Mouse (Mus musculus): ENCODE measurements around the gene Gm10031. TPM values are rescaled to one million over a fixed set of nuclear protein-coding genes. Genes with fewer than 3 reads are reported as not detected.
"Not testable (repeated sequence)": the region's sequence is repeated elsewhere in the genome, so short reads cannot be mapped to it uniquely, and the experiment has no call there.

Gm10031 gene
- polyA plus RNA-seq (2014; fragmentation: Nextera tagmentation; extraction: Ambion mirVana): 0.42 and 0.85 TPM in 2 replicates

DNA sequence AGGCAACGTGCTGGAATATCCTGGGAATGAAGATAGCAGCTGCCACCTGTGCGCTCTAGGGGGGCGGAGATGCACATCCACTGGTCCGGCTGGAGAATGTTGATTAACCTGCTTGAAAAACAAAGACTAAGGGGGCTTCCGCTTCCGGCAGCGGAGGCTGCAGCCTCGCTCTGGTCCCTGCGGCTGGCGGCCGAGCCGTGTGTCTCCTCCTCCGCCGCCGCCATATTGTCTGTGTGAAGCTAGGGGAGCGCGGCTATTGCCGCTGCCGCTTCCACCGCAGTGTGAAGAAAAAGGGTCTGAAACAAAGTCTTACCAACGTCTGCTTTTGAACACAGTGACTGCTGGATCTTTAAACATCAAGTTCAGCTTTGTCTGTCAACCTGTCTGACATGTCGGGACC, at the start of gene Gm10031:
Gene Gm10031, plus strand, starts transcription at position 171 of the 400 bp plus-strand sequence.
- H3K36me3 ChIP-seq (ENCODE audit: insufficient read depth); H3K4me1 ChIP-seq (ENCODE audit: insufficient read depth); H3K9ac ChIP-seq; H3K9me3 ChIP-seq (ENCODE audit: low read depth, low read length); H3K4me3 ChIP-seq (ENCODE audit: low read depth, low read length); DNase-seq; H3K27ac ChIP-seq (ENCODE audit: low read depth); H3K27me3 ChIP-seq (ENCODE audit: insufficient read depth, low read length); H3K4me2 ChIP-seq: not testable (repeated sequence)
- ATAC-seq (ENCODE audit: insufficient read depth): peak; percentile 78
- WGBS: 89% methylated on average over 19 of the region's 22 CpGs

DNA sequence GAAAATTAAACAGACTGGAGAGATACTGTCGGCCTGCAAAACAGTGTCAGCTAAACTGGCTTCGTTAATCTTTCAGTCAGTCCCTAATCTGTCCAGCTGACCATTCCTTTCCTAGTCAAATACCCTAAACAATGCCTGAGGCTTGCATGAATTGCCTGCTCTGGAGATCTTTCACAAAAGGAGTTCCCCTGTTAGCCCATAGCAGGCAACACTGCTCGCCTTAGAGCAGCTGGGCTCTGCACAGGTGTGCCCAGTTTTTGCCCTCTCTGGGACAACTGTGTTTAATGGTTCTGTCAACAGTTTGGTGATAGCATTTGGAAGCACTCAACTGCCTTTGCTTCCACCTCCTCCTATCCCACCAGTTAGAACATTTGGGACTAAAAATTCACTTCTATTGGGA, 49.0 kb upstream of the Gm10031 start:
- WGBS: 50% methylated on average over 3 of the region's 3 CpGs
- TF ChIP-seq CTCF (IDR thresholded peaks at IDR 0.05; ENCODE audit: low read depth): no peak
- H3K27ac ChIP-seq (ENCODE audit: low read depth): no peak overlapping the region
- no peaks in the 10 kb centered on the region for H3K27me3 ChIP-seq (ENCODE audit: insufficient read depth, low read length)
- ATAC-seq (ENCODE audit: insufficient read depth) (no peak), DNase-seq (no peak)
- no peak overlapping the region for H3K9ac ChIP-seq
- H3K36me3 ChIP-seq (ENCODE audit: insufficient read depth): no peaks in the 10 kb centered on the region
- no peak overlapping the region for H3K4me2 ChIP-seq
- 0 out of 2 replicates have a peak, but pooled peaks cover 2% of the 10 kb centered on the region for H3K4me1 ChIP-seq (ENCODE audit: insufficient read depth)
- H3K4me3 ChIP-seq (ENCODE audit: low read depth, low read length): no peak overlapping the region
- no peaks in the 10 kb centered on the region for H3K9me3 ChIP-seq (ENCODE audit: low read depth, low read length)

GRCm38 (mm10) chr1:156476016-156476415, 47.8 kb upstream of the Gm10031 start:
- Histone ChIP-seq H3K9ac (no peak overlapping the region), H3K36me3 (ENCODE audit: insufficient read depth) (no peaks in the 10 kb centered on the region), H3K27ac (ENCODE audit: low read depth) (no peak overlapping the region), H3K9me3 (ENCODE audit: low read depth, low read length) (no peaks in the 10 kb centered on the region), H3K27me3 (ENCODE audit: insufficient read depth, low read length) (no peaks in the 10 kb centered on the region), H3K4me1 (ENCODE audit: insufficient read depth) (0 out of 2 replicates have a peak, but pooled peaks cover 2% of the 10 kb centered on the region), H3K4me2 (no peak overlapping the region), H3K4me3 (ENCODE audit: low read depth, low read length) (no peak overlapping the region)
- WGBS: 37% methylated on average over 2 of the region's 2 CpGs
- no peak for ATAC-seq (ENCODE audit: insufficient read depth)
- TF ChIP-seq CTCF (IDR thresholded peaks at IDR 0.05; ENCODE audit: low read depth): no peak
- peak; percentile 16 for DNase-seq

- H3K4me3 ChIP-seq (ENCODE audit: low read depth, low read length): no peak overlapping the region
- no peaks in the 10 kb centered on the region for H3K36me3 ChIP-seq (ENCODE audit: insufficient read depth)
- no peak overlapping the region for H3K27ac ChIP-seq (ENCODE audit: low read depth)
- DNase-seq (no peak), ATAC-seq (ENCODE audit: insufficient read depth) (no peak)
- 0 out of 2 replicates have a peak, but pooled peaks cover 2% of the 10 kb centered on the region for H3K4me1 ChIP-seq (ENCODE audit: insufficient read depth)
- H3K27me3 ChIP-seq (ENCODE audit: insufficient read depth, low read length): no peaks in the 10 kb centered on the region
- H3K9me3 ChIP-seq (ENCODE audit: low read depth, low read length): no peaks in the 10 kb centered on the region
- 47% methylated on average over 7 of the region's 7 CpGs for WGBS
- no peak overlapping the region for H3K9ac ChIP-seq
- TF ChIP-seq CTCF (IDR thresholded peaks at IDR 0.05; ENCODE audit: low read depth): no peak
- no peak overlapping the region for H3K4me2 ChIP-seq
Observed at GRCm38 (mm10) chr1:156476535-156476934, 47.3 kb upstream of the Gm10031 start.

- no peak for TF ChIP-seq CTCF (IDR thresholded peaks at IDR 0.05; ENCODE audit: low read depth)
- DNase-seq: no peak
- ATAC-seq (ENCODE audit: insufficient read depth): no peak
- no peak overlapping the region for H3K27ac ChIP-seq (ENCODE audit: low read depth)
- no peak overlapping the region for H3K4me3 ChIP-seq (ENCODE audit: low read depth, low read length)
- H3K27me3 ChIP-seq (ENCODE audit: insufficient read depth, low read length): no peaks in the 10 kb centered on the region
- no peaks in the 10 kb centered on the region for H3K9me3 ChIP-seq (ENCODE audit: low read depth, low read length)
- H3K4me2 ChIP-seq: no peak overlapping the region
- no peaks in the 10 kb centered on the region for H3K36me3 ChIP-seq (ENCODE audit: insufficient read depth)
- H3K4me1 ChIP-seq (ENCODE audit: insufficient read depth): no peaks in the 10 kb centered on the region
- no peak overlapping the region for H3K9ac ChIP-seq
- 90% methylated on average over 3 of the region's 3 CpGs for WGBS
Observed at GRCm38 (mm10) chr1:156481826-156482225, 42.0 kb upstream of the Gm10031 start.

GRCm38 (mm10) chr1:156487498-156487897, 36.3 kb upstream of the Gm10031 start:
- Histone ChIP-seq H3K4me2 (no peak overlapping the region), H3K27ac (ENCODE audit: low read depth) (no peak overlapping the region), H3K4me3 (ENCODE audit: low read depth, low read length) (no peak overlapping the region), H3K36me3 (ENCODE audit: insufficient read depth) (no peaks in the 10 kb centered on the region), H3K4me1 (ENCODE audit: insufficient read depth) (no peaks in the 10 kb centered on the region), H3K27me3 (ENCODE audit: insufficient read depth, low read length) (no peaks in the 10 kb centered on the region), H3K9ac (no peak overlapping the region), H3K9me3 (ENCODE audit: low read depth, low read length) (no peaks in the 10 kb centered on the region)
- no peak for DNase-seq
- no peak for ATAC-seq (ENCODE audit: insufficient read depth)
- 91% methylated on average over 7 of the region's 7 CpGs for WGBS
- TF ChIP-seq CTCF (IDR thresholded peaks at IDR 0.05; ENCODE audit: low read depth): no peak

DNA sequence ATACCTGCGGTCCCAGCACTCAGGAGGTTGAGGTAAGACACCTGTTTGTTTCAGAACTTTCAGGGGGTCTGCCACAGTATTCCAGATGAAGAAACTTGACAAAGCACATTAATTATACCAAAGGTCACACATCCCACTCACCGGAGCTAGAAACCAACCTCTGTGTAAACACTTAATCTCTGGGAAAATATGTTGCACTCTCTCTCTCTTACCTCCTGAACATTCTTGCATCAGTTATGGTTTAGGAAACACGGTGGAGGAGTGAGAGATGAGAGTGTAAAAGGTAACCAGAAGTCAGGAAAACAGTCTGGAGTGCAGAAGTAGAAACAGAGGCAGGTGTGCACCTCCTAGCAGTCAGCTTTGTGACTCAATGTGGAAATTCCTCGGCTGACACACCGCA, 35.8 kb upstream of the Gm10031 start:
- no peaks in the 10 kb centered on the region for H3K27me3 ChIP-seq (ENCODE audit: insufficient read depth, low read length)
- no peak overlapping the region for H3K9ac ChIP-seq
- no peaks in the 10 kb centered on the region for H3K36me3 ChIP-seq (ENCODE audit: insufficient read depth)
- 62% methylated on average over 5 of the region's 5 CpGs for WGBS
- no peak overlapping the region for H3K4me2 ChIP-seq
- H3K9me3 ChIP-seq (ENCODE audit: low read depth, low read length): no peaks in the 10 kb centered on the region
- no peak overlapping the region for H3K4me3 ChIP-seq (ENCODE audit: low read depth, low read length)
- ATAC-seq (ENCODE audit: insufficient read depth) (no peak), DNase-seq (no peak)
- TF ChIP-seq CTCF (IDR thresholded peaks at IDR 0.05; ENCODE audit: low read depth): no peak
- H3K4me1 ChIP-seq (ENCODE audit: insufficient read depth): no peaks in the 10 kb centered on the region
- no peak overlapping the region for H3K27ac ChIP-seq (ENCODE audit: low read depth)

Data from lung, embryonic 14.5 days (tissue).